Mouse (Mus musculus): ENCODE measurements around the gene Mrpl55. TPM values are rescaled to one million over a fixed set of nuclear protein-coding genes. Genes with fewer than 3 reads are reported as not detected.

Gene Mrpl55
- total and polyA plus RNA-seq, 3 experiments = 110 to 117 (median 113) TPM

DNA sequence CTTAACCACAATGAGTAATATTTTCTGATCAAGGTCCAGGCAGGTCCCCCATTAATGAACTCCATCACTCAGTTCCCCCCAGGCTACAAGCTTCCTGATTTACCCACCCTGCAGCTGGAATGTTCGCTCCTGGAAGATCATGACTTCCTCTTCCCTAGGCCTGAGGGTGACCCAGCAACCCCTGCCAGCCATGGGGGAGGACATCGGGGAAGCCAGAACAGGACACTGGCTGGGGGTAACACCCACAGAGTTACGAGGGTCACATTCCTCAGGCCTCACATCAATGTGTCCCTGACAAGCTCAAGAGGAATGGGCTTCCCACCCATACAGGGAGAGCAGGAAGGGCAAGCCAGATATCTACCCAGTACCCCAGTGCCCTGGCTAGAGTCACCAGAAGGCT lies 32.5 kb upstream of the Mrpl55 start:
- H3K9ac ChIP-seq (ENCODE audit: low read depth, low read length) = no peak overlapping the region
- intact Hi-C loops (cut with DNase I) = no loop called here
- TF ChIP-seq CTCF (IDR thresholded peaks at IDR 0.05) = no peak
- no peak for TF ChIP-seq EP300 (IDR thresholded peaks at IDR 0.05; ENCODE audit: insufficient read depth, low read depth, low read length)
- no peak for TF ChIP-seq POLR2A (IDR thresholded peaks at IDR 0.05; ENCODE audit: insufficient read depth, low read depth, low read length)
- no peak for DNase-seq
- H3K79me2 ChIP-seq (replicated peaks; ENCODE audit: control insufficient read depth, insufficient read depth, low read length) = no peaks in the 10 kb centered on the region
- H3K4me1 ChIP-seq (ENCODE audit: control insufficient read depth, insufficient read depth, low read length) = no peaks in the 10 kb centered on the region
- no peak overlapping the region for H3K27ac ChIP-seq
- no peak overlapping the region for H3K4me3 ChIP-seq
- 33% methylated on average over 3 of the region's 3 CpGs for WGBS
- no peaks in the 10 kb centered on the region for H3K36me3 ChIP-seq (ENCODE audit: control insufficient read depth, insufficient read depth, low read length)
- H3K27me3 ChIP-seq (ENCODE audit: control insufficient read depth, insufficient read depth, low read length) = no peaks in the 10 kb centered on the region

DNA sequence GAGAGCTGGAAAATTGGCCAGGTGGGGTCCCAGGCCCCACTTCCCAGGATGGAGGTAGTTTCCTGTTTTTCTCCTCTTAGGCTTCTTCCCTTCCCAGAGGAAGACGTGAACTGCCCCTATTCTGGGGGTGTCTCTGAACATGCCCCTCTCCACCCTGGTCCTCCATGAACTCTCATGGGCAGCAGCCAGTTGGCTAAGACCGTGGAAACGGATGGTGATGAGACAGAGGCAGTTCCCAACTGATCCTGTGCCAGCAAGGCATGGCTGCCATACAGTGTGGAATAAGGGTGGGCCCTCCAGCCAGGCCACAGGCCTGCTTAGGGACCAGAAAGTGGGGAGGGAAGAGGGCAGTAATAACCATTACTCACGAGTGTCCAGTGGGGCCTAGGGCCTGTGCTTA lies 31.7 kb upstream of the Mrpl55 start:
- H3K4me3 ChIP-seq = no peak overlapping the region
- H3K27me3 ChIP-seq (ENCODE audit: control insufficient read depth, insufficient read depth, low read length) = no peaks in the 10 kb centered on the region
- 57% methylated on average over 4 of the region's 4 CpGs for WGBS
- no peaks in the 10 kb centered on the region for H3K4me1 ChIP-seq (ENCODE audit: control insufficient read depth, insufficient read depth, low read length)
- H3K27ac ChIP-seq = no peak overlapping the region
- intact Hi-C loops (cut with DNase I) = no loop called here
- no peak for TF ChIP-seq EP300 (IDR thresholded peaks at IDR 0.05; ENCODE audit: insufficient read depth, low read depth, low read length)
- no peak for DNase-seq
- H3K36me3 ChIP-seq (ENCODE audit: control insufficient read depth, insufficient read depth, low read length) = no peaks in the 10 kb centered on the region
- no peak overlapping the region for H3K9ac ChIP-seq (ENCODE audit: low read depth, low read length)
- no peaks in the 10 kb centered on the region for H3K79me2 ChIP-seq (replicated peaks; ENCODE audit: control insufficient read depth, insufficient read depth, low read length)

DNA sequence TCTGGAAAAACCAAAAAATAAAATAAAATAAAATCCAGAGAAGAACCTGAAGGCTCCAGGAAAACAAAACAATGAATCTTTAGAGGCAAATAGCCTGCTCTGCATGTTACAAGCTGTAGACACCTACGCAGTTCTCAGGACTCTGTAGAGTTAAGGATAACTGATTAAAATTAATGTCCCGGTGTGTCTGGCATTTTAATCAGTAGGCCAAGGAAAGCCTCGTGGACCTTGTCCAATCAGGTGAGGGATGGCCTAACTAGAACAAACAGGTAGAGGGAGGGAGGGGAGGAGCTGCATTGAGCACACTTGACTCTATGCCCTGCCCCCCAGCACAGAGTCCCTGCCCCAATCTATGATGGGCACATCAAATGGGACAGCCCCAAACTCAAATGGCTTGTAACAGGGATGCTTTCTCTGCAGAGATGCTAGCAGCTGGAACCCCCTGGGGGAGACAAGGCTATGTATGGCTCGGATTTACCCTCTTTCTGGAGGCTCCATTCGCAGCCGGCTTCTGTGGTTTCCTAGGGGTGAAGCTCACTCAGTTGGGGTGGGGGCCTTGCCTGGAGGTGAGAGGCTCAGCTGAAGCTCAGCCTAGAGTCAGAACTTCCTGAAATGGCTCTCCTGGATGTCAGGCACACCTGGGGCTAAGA lies 28.0 kb upstream of the Mrpl55 start:
- no peak for DNase-seq
- intact Hi-C loops (cut with DNase I) = no loop called here
- TF ChIP-seq CTCF (IDR thresholded peaks at IDR 0.05) = no peak
- TF ChIP-seq POLR2A (IDR thresholded peaks at IDR 0.05; ENCODE audit: insufficient read depth, low read depth, low read length) = no peak
- TF ChIP-seq EP300 (IDR thresholded peaks at IDR 0.05; ENCODE audit: insufficient read depth, low read depth, low read length) = no peak
- whole genome bisulfite sequencing = 70% methylated on average over 6 of the region's 6 CpGs
- no peak overlapping the region for H3K27ac ChIP-seq
- H3K27me3 ChIP-seq (ENCODE audit: control insufficient read depth, insufficient read depth, low read length) = peaks cover 10% of the 10 kb centered on the region
- no peaks in the 10 kb centered on the region for H3K79me2 ChIP-seq (replicated peaks; ENCODE audit: control insufficient read depth, insufficient read depth, low read length)
- no peak overlapping the region for H3K9ac ChIP-seq (ENCODE audit: low read depth, low read length)
- no peaks in the 10 kb centered on the region for H3K4me1 ChIP-seq (ENCODE audit: control insufficient read depth, insufficient read depth, low read length)
- no peaks in the 10 kb centered on the region for H3K36me3 ChIP-seq (ENCODE audit: control insufficient read depth, insufficient read depth, low read length)
- no peak overlapping the region for H3K4me3 ChIP-seq

- H3K4me1 ChIP-seq (ENCODE audit: control insufficient read depth, insufficient read depth, low read length) = no peaks in the 10 kb centered on the region
- peaks cover 10% of the 10 kb centered on the region for H3K27me3 ChIP-seq (ENCODE audit: control insufficient read depth, insufficient read depth, low read length)
- H3K36me3 ChIP-seq (ENCODE audit: control insufficient read depth, insufficient read depth, low read length) = no peaks in the 10 kb centered on the region
- H3K27ac ChIP-seq = no peak overlapping the region
- H3K4me3 ChIP-seq = no peak overlapping the region
- intact Hi-C loops (cut with DNase I) = no loop called here
- TF ChIP-seq POLR2A (IDR thresholded peaks at IDR 0.05; ENCODE audit: insufficient read depth, low read depth, low read length) (no peak), EP300 (IDR thresholded peaks at IDR 0.05; ENCODE audit: insufficient read depth, low read depth, low read length) (no peak), CTCF (IDR thresholded peaks at IDR 0.05) (no peak)
- DNase-seq = no peak
- H3K9ac ChIP-seq (ENCODE audit: low read depth, low read length) = no peak overlapping the region
- 6% methylated on average over 48 of the region's 48 CpGs for WGBS
- no peaks in the 10 kb centered on the region for H3K79me2 ChIP-seq (replicated peaks; ENCODE audit: control insufficient read depth, insufficient read depth, low read length)
Observed at GRCm38 (mm10) chr11:59176475-59176874, 25.8 kb upstream of the Mrpl55 start.

GRCm38 (mm10) chr11:59176921-59177320 lies 25.4 kb upstream of the Mrpl55 start:
- H3K27me3 ChIP-seq (ENCODE audit: control insufficient read depth, insufficient read depth, low read length) = peaks cover 10% of the 10 kb centered on the region
- no peak for DNase-seq
- no peaks in the 10 kb centered on the region for H3K4me1 ChIP-seq (ENCODE audit: control insufficient read depth, insufficient read depth, low read length)
- WGBS = 8% methylated on average over 32 of the region's 34 CpGs
- H3K27ac ChIP-seq = no peak overlapping the region
- H3K79me2 ChIP-seq (replicated peaks; ENCODE audit: control insufficient read depth, insufficient read depth, low read length) = no peaks in the 10 kb centered on the region
- H3K36me3 ChIP-seq (ENCODE audit: control insufficient read depth, insufficient read depth, low read length) = no peaks in the 10 kb centered on the region
- H3K4me3 ChIP-seq = no peak overlapping the region
- intact Hi-C loops (cut with DNase I) = no loop called here
- H3K9ac ChIP-seq (ENCODE audit: low read depth, low read length) = no peak overlapping the region
- TF ChIP-seq POLR2A (IDR thresholded peaks at IDR 0.05; ENCODE audit: insufficient read depth, low read depth, low read length) (no peak), EP300 (IDR thresholded peaks at IDR 0.05; ENCODE audit: insufficient read depth, low read depth, low read length) (no peak), CTCF (IDR thresholded peaks at IDR 0.05) (no peak)

- no peak for TF ChIP-seq EP300 (IDR thresholded peaks at IDR 0.05; ENCODE audit: insufficient read depth, low read depth, low read length)
- no peak for TF ChIP-seq POLR2A (IDR thresholded peaks at IDR 0.05; ENCODE audit: insufficient read depth, low read depth, low read length)
- TF ChIP-seq CTCF (IDR thresholded peaks at IDR 0.05) = no peak; the same call in 1 of the 2 replicates
- DNase-seq = peak; percentile 81 to 82
- intact Hi-C loops (cut with DNase I) = loop anchor here (2.0 kb wide), 1 partner anchor 22 kb away; no protein-coding TSS in a partner anchor
- Histone ChIP-seq H3K4me3 (no peak within 1 kb of the TSS), H3K79me2 (replicated peaks; ENCODE audit: control insufficient read depth, insufficient read depth, low read length) (no peaks in the 10 kb centered on the region), H3K36me3 (ENCODE audit: control insufficient read depth, insufficient read depth, low read length) (no peaks in the 10 kb centered on the region), H3K27me3 (ENCODE audit: control insufficient read depth, insufficient read depth, low read length) (no peaks in the 10 kb centered on the region), H3K4me1 (ENCODE audit: control insufficient read depth, insufficient read depth, low read length) (peaks cover 6% of the 10 kb centered on the region), H3K9ac (ENCODE audit: low read depth, low read length) (no peak within 1 kb of the TSS), H3K27ac (peak within 1 kb of the TSS; percentile 78)
- 3% methylated on average over 3 of the region's 3 CpGs for WGBS
Observed at GRCm38 (mm10) chr11:59182864-59183331, 19.4 kb upstream of the Mrpl55 start, which contains the start of gene Gjc2. TSS of gene Gjc2 (minus strand) at chr11:59183213.

All from heart, adult 2 months (tissue).